Mouse (Mus musculus): ENCODE data around the gene Golt1a.

DNA sequence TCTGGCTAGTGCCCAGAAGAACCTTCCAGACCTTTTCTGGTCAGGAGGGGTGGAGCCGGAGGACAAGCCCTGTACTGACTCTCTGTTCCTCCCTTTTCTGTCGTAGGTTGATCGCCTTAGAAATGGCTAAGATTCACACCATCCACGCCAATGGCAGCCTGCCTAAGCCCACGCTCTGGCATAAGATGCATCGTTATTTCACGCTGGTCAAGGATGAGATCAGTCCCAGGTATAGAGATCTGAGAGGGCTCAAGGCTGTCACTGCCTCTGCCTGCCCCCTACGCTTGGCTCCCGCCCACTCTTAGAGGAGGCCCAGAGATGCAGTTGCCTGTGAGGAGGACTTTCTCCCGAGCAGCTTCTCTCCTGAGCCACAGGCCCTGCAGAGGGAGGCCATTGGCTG, 59.0 kb downstream of the Golt1a start:
- TF ChIP-seq CTCF (IDR thresholded peaks at IDR 0.05; ENCODE audit: control insufficient read depth, insufficient read depth, insufficient read length) = no peak
- TF ChIP-seq FOSL1 (IDR thresholded peaks at IDR 0.05; ENCODE audit: insufficient read depth, low read length, poor library complexity, severe bottlenecking) = no peak
- no peak for TF ChIP-seq CEBPB (IDR thresholded peaks at IDR 0.05; ENCODE audit: low read depth)
- TF ChIP-seq USF1 (IDR thresholded peaks at IDR 0.05; ENCODE audit: low read depth) = no peak
